Mouse (Mus musculus) heart, embryonic 10.5 days (tissue): ENCODE data around the gene H2-Oa. TPM values are rescaled to one million over a fixed set of nuclear protein-coding genes. Genes with fewer than 3 reads are reported as not detected.

Source experiments
- DNase-seq: peaks from one replicate; pipeline ENCODE4 v3.0.0-alpha.2; 2017; ENCODE audit warnings: low spot score
- H3K27ac ChIP-seq: fragments of 300-500 bp; sonication (generic); 2 replicates; pipeline ENCODE4 v1.5.1; 2016; ENCODE audit warnings: mild to moderate bottlenecking
- H3K27me3 ChIP-seq: fragments of 300-500 bp; sonication (generic); 2 replicates; pipeline ENCODE4 v1.6.1; 2016; ENCODE audit warnings: mild to moderate bottlenecking; ENCODE audit not compliant: poor library complexity, insufficient read depth, severe bottlenecking
- H3K36me3 ChIP-seq: fragments of 300-500 bp; sonication (generic); 2 replicates; pipeline ENCODE4 v1.6.1; 2016; ENCODE audit warnings: mild to moderate bottlenecking, moderate library complexity
- H3K4me1 ChIP-seq: fragments of 300-500 bp; sonication (generic); 2 replicates; pipeline ENCODE4 v1.6.1; 2016; ENCODE audit warnings: mild to moderate bottlenecking
- H3K4me3 ChIP-seq: fragments of 300-500 bp; sonication (generic); 2 replicates; pipeline ENCODE4 v1.5.1; 2016; ENCODE audit warnings: mild to moderate bottlenecking, moderate library complexity
- H3K9me3 ChIP-seq: fragments of 300-500 bp; sonication (generic); 2 replicates; pipeline ENCODE4 v1.6.1; 2016; ENCODE audit warnings: mild to moderate bottlenecking, moderate library complexity
- WGBS: fragments of 180-500 bp; shearing (Covaris S2); methylation state at CpG from one replicate; pipeline ENCODE4 v1.1.7; 2016; 5-methylcytosine and 5-hydroxymethylcytosine counted together
- polyA plus RNA-seq: library from polyadenylated mRNA; unstranded; fragments of >200 nt; fragmentation: Nextera tagmentation; extraction: Ambion mirVana; gene quantifications from 2 replicates; pipeline ENCODE4 v1.2.1, GENCODE M21; 2016

The H2-Oa gene
- polyA plus RNA-seq = 0.62 and 0.84 TPM in 2 replicates

DNA sequence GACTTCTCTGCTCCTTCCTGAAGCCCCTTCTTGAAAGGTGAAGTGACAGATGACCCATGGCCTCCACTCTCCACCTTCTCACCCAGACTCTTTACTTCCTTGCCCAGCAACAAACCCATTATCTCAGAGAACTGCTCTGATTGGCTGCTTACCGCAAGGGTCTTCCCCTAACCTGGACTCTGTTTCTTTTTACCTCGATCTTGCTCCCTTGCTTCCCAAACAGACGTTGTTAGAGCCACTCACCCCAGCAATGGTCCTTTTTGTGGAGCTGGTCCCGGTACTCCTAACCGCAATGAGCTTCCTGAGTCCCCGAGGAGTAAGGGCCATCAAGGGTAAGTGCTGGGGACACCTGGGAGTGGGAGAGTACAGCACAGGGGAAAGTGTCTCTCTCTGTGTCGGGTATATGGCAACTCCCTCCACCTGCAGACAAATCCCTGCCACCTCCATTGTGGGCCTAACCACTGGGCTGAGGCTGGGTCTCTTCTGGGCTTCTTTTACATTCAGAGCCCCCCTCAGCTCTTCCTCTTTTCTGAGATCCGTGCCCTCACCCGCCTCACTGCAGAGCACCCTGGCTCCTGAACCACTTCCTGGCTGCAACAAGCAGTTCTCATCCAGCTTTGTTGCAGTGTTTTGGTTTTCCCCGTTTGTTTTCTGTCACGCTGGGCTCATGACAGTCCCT, at the start of gene H2-Oa:
H2-Oa (plus strand) TSS at position 144 of the 679 bp plus-strand sequence.
- Histone ChIP-seq H3K4me3 (0 out of 2 replicates have a peak within 1 kb of the TSS, but pooled peaks have one; percentile 20), H3K4me1 (peaks cover 24% of the 10 kb centered on the region), H3K27ac (peak within 1 kb of the TSS; percentile 49; the same call in 1 of the 2 replicates), H3K36me3 (no peaks in the 10 kb centered on the region), H3K27me3 (no peaks in the 10 kb centered on the region; the same call in 1 of the 2 replicates), H3K9me3 (no peaks in the 10 kb centered on the region)
- no peak for DNase-seq
- 29% methylated on average over 11 of the region's 11 CpGs for WGBS

DNA sequence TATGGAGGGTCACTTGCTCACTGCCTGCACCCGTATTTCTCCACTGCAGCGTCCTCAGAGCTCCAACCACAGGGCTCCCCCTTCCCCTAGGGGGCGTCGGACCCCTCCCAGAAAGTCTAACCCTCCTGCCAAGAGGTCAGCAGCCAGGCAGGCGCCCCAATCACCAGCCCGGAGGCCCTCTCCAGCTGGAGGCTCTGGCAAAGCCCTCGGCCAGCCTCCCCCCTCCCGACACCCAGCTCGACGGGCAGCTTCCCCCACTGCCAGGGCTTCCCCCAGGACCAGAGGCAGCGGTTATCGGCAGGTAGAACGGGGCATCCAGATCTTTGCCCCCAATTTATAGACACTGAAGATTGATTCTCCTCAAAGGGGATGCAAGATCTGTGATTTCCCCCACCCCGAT, 46.2 kb upstream of the H2-Oa start:
- no peak for DNase-seq
- Histone ChIP-seq H3K27ac (no peak overlapping the region), H3K36me3 (no peaks in the 10 kb centered on the region), H3K27me3 (peaks cover 34% of the 10 kb centered on the region), H3K4me3 (no peak overlapping the region), H3K9me3 (0 out of 2 replicates have a peak, but pooled peaks cover 9% of the 10 kb centered on the region), H3K4me1 (0 out of 2 replicates have a peak, but pooled peaks cover 10% of the 10 kb centered on the region)
- 80% methylated on average over 14 of the region's 14 CpGs for WGBS

DNA sequence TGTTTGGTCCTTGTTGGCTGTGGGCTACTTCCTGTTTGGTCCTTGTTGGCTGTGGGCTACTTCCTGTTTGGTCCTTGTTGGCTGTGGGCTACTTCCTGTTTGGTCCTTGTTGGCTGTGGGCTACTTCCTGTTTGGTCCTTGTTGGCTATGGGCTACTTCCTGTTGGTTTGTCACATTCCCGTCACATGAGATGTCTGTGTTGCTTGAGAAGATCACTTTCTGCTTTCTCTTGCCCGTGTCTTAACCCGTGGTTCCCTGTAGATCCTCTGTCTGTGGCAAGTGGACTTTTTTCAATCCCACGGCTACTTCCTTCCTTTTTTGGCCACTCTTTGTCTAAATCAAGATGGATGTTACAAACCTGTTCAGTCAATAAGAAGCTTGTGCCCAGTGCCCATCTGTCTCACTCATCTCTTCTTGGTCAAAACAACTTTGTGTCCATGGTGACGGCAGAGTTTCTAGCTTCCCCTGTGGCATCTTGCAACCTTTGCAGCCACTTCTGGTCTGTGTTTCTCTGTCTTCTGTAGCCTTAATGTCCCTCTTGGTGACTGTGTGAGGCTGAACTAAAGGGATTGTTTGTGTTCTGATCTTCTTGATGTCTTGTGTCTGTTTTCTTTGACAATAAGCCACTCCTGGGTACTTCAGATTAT, 44.6 kb upstream of the H2-Oa start:
- no peak for DNase-seq
- 92% methylated on average over 5 of the region's 5 CpGs for WGBS
- Histone ChIP-seq H3K36me3 (no peaks in the 10 kb centered on the region), H3K9me3 (0 out of 2 replicates have a peak, but pooled peaks cover 9% of the 10 kb centered on the region), H3K27me3 (peaks cover 29% of the 10 kb centered on the region), H3K4me1 (0 out of 2 replicates have a peak, but pooled peaks cover 7% of the 10 kb centered on the region), H3K4me3 (no peak overlapping the region), H3K27ac (no peak overlapping the region)

DNA sequence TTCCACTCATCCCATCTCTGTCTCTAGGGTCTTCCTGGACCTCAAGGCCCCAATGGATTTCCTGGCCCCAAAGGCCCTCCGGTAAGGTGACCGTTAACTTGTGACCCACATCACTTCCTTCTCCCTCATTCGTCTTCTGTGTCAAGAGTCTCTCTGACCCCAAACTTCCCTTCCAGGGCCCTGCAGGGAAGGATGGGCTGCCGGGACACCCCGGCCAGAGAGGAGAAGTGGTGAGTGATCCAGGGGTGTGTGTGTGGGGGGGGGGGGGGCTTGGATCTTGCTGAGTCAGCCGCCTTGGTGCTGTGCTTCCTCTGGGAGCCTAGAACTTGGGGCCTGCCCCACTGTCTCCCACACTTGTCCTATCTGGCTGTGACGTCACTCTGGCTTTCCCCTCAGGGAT, 34.9 kb upstream of the H2-Oa start:
- 67% methylated on average over 6 of the region's 7 CpGs for WGBS
- DNase-seq = no peak
- Histone ChIP-seq H3K27me3 (peaks cover 22% of the 10 kb centered on the region), H3K27ac (no peak overlapping the region), H3K4me3 (no peak overlapping the region), H3K36me3 (no peaks in the 10 kb centered on the region), H3K4me1 (0 out of 2 replicates have a peak, but pooled peaks cover 8% of the 10 kb centered on the region), H3K9me3 (no peaks in the 10 kb centered on the region)

DNA sequence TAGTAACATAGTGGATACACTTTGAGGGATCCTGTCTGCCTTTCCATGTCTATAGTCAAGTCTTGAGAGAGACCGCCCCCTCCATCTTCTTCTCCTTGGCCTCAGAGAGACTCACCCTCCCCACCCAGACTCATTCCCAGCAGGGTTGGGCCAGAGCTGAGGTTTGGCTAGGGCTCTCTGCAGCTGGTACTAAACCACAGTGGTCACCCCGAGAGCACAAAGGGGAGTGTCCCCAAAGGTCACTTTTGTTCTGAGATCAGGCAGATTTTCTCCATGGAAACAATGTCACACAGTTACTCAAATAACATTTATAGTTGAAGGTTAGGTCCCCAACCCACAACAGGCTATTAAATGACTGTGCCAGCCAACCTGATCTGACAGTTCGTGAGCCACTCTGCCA, 23.3 kb upstream of the H2-Oa start:
- 60% methylated on average over 3 of the region's 3 CpGs for WGBS
- no peak overlapping the region for H3K4me3 ChIP-seq
- no peak overlapping the region for H3K27ac ChIP-seq
- no peaks in the 10 kb centered on the region for H3K36me3 ChIP-seq
- H3K9me3 ChIP-seq = no peaks in the 10 kb centered on the region
- H3K4me1 ChIP-seq = no peaks in the 10 kb centered on the region
- no peak for DNase-seq
- H3K27me3 ChIP-seq = peaks cover 32% of the 10 kb centered on the region

DNA sequence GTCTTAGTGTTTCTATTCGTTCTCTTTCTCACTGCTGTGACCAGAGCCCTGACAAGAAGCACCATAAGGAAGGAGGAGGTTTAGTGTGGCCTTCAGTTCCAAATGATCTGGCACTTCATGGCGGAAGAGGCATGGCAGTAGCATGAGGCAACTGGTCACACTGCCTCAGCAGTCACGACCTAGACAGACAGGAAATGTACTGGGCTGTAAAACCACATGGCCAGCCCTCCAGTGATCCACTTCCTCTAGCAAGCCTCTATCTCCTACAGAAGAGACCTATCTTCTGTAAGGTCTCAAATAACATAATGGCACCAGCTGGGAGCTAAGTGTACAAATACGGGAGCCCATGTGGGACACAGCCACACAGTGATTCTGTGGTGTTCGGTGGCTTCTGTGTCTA, 20.0 kb upstream of the H2-Oa start:
- Histone ChIP-seq H3K9me3 (no peaks in the 10 kb centered on the region), H3K4me1 (no peaks in the 10 kb centered on the region), H3K27ac (no peak overlapping the region), H3K36me3 (no peaks in the 10 kb centered on the region), H3K27me3 (peaks cover 26% of the 10 kb centered on the region), H3K4me3 (no peak overlapping the region)
- 64% methylated on average over 5 of the region's 5 CpGs for WGBS
- DNase-seq = no peak

DNA sequence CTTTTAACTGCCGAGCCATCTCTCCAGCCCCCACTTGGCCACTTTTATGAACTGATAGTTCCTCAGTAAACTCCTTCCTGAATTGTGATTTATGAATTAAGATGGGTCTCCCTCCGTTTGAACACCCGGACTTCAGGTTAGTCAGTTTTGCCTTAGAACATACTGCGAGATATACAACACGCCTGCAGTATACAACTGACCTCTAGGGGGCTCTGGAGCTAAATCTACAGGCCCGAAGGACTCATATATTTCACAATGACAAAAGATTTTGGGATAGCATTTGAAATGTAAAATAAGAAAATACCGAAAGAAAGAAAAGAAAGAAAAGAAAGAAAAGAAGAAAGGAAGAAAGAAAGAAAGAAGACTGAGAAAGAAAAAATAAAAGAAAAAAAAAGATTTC, 16.9 kb upstream of the H2-Oa start:
- Histone ChIP-seq H3K4me3 (no peak overlapping the region), H3K9me3 (no peaks in the 10 kb centered on the region), H3K36me3 (no peaks in the 10 kb centered on the region), H3K27ac (no peak overlapping the region), H3K4me1 (no peaks in the 10 kb centered on the region), H3K27me3 (peaks cover 20% of the 10 kb centered on the region)
- DNase-seq = no peak
- 37% methylated on average over 7 of the region's 7 CpGs for WGBS

DNA sequence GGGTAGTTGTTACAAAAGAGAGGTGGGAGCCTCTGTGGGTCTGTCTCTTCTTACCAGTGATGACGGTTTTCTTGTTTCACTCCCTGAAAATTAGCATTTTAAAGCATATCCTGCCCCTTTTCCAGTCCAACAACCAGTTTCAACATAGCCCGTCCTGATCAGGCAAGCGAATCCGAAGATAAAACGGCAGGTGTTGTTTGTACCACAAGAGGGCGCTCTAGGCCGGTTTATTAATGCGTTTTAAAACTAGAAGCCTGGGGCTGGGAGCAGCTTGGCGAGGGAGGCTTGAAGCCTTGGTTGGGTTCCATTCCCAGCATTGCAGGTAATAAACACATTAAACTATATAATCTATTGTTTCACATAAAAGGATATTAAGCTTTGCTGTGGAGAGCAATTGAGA, 14.6 kb upstream of the H2-Oa start:
- WGBS = 3% methylated on average over 9 of the region's 9 CpGs
- H3K27me3 ChIP-seq = peaks cover 26% of the 10 kb centered on the region
- H3K4me3 ChIP-seq = no peak overlapping the region
- no peaks in the 10 kb centered on the region for H3K4me1 ChIP-seq
- H3K36me3 ChIP-seq = no peaks in the 10 kb centered on the region
- DNase-seq = peak; percentile 86
- H3K27ac ChIP-seq = no peak overlapping the region
- H3K9me3 ChIP-seq = no peaks in the 10 kb centered on the region

DNA sequence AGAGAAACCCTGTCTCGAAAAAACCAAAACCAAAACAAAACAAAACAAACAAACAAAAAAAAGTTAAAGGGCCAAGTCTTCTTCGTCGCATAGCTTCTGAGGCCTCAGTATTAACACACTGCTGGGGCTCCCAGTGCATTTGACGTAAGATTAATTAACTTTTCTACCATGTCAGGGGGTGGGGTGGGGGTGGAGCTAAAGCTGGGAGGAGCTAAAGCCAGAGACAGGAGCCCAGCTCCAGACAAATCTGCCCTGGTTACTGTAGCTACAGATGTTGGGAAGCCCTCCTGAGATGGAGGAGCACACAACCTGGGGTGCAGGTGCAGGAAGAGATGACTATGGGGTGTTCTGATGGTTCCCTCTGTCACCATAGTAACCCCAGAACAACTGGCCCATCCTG, 14.0 kb upstream of the H2-Oa start:
- 58% methylated on average over 4 of the region's 4 CpGs for WGBS
- H3K27me3 ChIP-seq = peaks cover 26% of the 10 kb centered on the region
- DNase-seq = no peak

DNA sequence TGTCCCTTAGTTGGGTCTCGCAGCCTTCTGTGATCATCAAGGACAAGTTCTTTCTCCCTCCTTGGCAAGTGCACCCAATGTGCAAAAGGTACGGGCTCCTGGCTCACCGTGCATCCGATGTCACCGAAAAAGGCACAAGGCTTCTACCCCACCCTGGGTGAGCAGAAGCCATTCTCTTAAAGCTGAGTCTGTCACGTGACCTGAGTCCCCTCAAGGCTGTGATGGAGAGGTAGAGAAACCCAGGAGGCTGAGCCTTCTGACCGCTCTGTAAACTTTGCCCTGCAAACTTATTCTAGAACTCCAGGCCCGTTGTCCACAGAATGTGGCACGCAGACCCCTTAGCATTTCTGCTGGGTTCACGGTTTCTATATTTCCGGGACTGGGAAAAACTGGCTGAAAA, 13.1 kb upstream of the H2-Oa start:
- 81% methylated on average over 11 of the region's 11 CpGs for WGBS
- peaks cover 27% of the 10 kb centered on the region for H3K27me3 ChIP-seq
- H3K9me3 ChIP-seq = no peaks in the 10 kb centered on the region
- no peak overlapping the region for H3K27ac ChIP-seq
- H3K4me1 ChIP-seq = no peaks in the 10 kb centered on the region
- no peak for DNase-seq
- no peaks in the 10 kb centered on the region for H3K36me3 ChIP-seq
- H3K4me3 ChIP-seq = no peak overlapping the region

More for the DNA sequence above, 14.0 kb upstream of the H2-Oa start:
- no peaks in the 10 kb centered on the region for H3K9me3 ChIP-seq
- H3K27ac ChIP-seq = no peak overlapping the region
- H3K36me3 ChIP-seq = no peaks in the 10 kb centered on the region
- H3K4me3 ChIP-seq = no peak overlapping the region
- no peaks in the 10 kb centered on the region for H3K4me1 ChIP-seq

DNA sequence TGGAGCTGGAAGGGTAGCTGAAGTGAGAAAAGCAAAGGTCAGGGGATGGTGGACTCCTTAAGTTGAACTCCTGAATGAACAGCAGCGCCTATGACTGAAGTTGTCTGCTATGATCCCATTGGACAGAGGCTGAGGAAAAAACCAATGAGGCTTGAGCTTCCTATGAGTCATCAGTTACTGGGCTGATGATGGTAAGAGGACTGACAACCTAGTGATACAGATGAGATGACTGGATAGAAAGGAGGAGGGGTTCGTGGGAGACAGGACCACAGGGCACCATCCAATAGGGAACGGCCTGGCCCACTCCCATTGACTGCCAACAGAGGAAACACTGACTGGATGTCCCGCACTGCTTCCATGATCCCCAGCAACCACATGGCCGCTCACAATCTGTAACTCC, 12.5 kb upstream of the H2-Oa start:
- Histone ChIP-seq H3K27ac (no peak overlapping the region), H3K4me1 (no peaks in the 10 kb centered on the region), H3K36me3 (no peaks in the 10 kb centered on the region), H3K9me3 (no peaks in the 10 kb centered on the region), H3K4me3 (no peak overlapping the region), H3K27me3 (peaks cover 34% of the 10 kb centered on the region)
- WGBS = 21% methylated on average over 5 of the region's 5 CpGs
- DNase-seq = no peak

DNA sequence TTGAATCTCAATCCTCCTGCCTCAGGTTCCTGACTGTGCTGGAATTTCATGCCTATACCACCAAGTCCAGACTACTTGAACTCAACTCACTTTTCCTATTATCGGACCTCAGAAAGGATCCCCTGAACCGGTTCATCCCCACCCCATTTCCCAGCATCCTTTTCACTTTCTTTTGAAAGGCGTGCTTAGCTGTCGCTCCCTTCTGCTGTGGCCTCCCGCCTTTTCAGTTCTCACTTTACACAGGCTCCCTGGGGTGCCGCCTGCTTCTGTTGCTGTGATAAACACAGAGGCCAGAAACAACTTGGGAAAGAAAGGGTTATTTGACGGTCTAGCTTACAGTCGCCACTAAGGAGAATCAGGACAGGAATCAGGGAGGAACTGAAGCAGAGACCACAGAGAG, 9.0 kb upstream of the H2-Oa start:
- DNase-seq = no peak
- 13% methylated on average over 8 of the region's 8 CpGs for WGBS
- H3K4me3 ChIP-seq = no peak overlapping the region
- no peaks in the 10 kb centered on the region for H3K36me3 ChIP-seq
- H3K9me3 ChIP-seq = no peaks in the 10 kb centered on the region
- no peaks in the 10 kb centered on the region for H3K4me1 ChIP-seq
- no peak overlapping the region for H3K27ac ChIP-seq
- H3K27me3 ChIP-seq = peaks cover 20% of the 10 kb centered on the region

DNA sequence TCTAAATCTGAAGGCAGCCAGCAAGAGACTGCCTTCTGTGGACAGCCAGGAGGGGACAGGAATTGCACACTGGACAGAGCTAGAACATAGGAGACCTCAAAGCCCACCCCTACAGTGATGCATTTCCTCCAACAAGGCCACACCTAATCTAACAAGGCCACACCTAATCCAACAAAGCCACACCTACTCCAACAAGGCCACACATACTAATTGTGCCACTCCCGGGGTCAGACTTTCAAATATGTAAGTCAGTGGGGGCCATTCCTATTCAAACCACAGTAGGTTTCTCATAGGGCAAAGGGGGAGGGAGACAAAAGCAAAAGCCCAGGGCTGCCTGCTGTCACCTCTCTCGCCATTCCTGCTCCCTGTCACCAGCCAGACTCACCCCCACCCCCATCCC, 4.8 kb upstream of the H2-Oa start:
- H3K27ac ChIP-seq = no peak overlapping the region
- peaks cover 5% of the 10 kb centered on the region for H3K4me1 ChIP-seq
- no peak overlapping the region for H3K4me3 ChIP-seq
- no peak for DNase-seq
- 51% methylated on average over 2 of the region's 2 CpGs for WGBS
- no peaks in the 10 kb centered on the region for H3K9me3 ChIP-seq
- H3K36me3 ChIP-seq = no peaks in the 10 kb centered on the region
- H3K27me3 ChIP-seq = peaks cover 14% of the 10 kb centered on the region
